Mouse (Mus musculus) intestine, postnatal 0 days (tissue): Measurements from ENCODE around the gene Cxcr6. TPM values are rescaled to one million over a fixed set of nuclear protein-coding genes. Genes with fewer than 3 reads are reported as not detected.
A peak's percentile ranks its signal among the peaks of the same experiment; 100 is the strongest.

Experiments used
- ATAC-seq: fragments of 200-750 bp; cut with Nextera tagmentation; 2 replicates; pipeline ENCODE4 v1.8.0; 2017; ENCODE audit warnings: mild to moderate bottlenecking, moderate TSS enrichment, moderate library complexity
- H3K27ac ChIP-seq: fragments of 300-500 bp; sonication (generic); 2 replicates; pipeline ENCODE4 v1.5.1; 2014; ENCODE audit warnings: mild to moderate bottlenecking, low read depth, low read length, moderate library complexity
- H3K27me3 ChIP-seq: fragments of 300-500 bp; sonication (generic); replicated peaks from 2 replicates; pipeline ENCODE4 v1.6.1; 2014; ENCODE audit warnings: low read length, mixed read lengths; ENCODE audit not compliant: control insufficient read depth, insufficient read depth
- H3K36me3 ChIP-seq: fragments of 300-500 bp; sonication (generic); 2 replicates; pipeline ENCODE4 v1.6.1; 2014; ENCODE audit warnings: mild to moderate bottlenecking, moderate library complexity; ENCODE audit not compliant: control insufficient read depth, insufficient read depth
- H3K4me1 ChIP-seq: fragments of 300-500 bp; sonication (generic); replicated peaks from 2 replicates; pipeline ENCODE4 v1.6.1; 2014; ENCODE audit warnings: antibody characterized with exemption, low read length, mixed read lengths; ENCODE audit not compliant: control insufficient read depth, insufficient read depth
- H3K4me2 ChIP-seq: fragments of 300-500 bp; sonication (generic); replicated peaks from 2 replicates; pipeline ENCODE4 v1.6.1; 2014; ENCODE audit warnings: low read depth, mild to moderate bottlenecking, moderate library complexity
- H3K4me3 ChIP-seq: fragments of 300-500 bp; sonication (generic); 2 replicates; pipeline ENCODE4 v1.5.1; 2014; ENCODE audit warnings: low read depth, low read length
- H3K9ac ChIP-seq: fragments of 300-500 bp; sonication (generic); 2 replicates; pipeline ENCODE4 v1.6.1; 2014; ENCODE audit warnings: mild to moderate bottlenecking, low read depth, low read length
- H3K9me3 ChIP-seq: fragments of 300-500 bp; sonication (generic); 2 replicates; pipeline ENCODE4 v1.6.1; 2016; ENCODE audit warnings: mixed run types; ENCODE audit not compliant: control insufficient read depth
- CTCF ChIP-seq: sonication (generic); IDR thresholded peaks from 2 replicates; pipeline ENCODE4 v1.5.1; 2016; ENCODE audit warnings: low read depth, mild to moderate bottlenecking, control low read depth, antibody characterized with exemption, moderate library complexity
- WGBS: fragments of 180-500 bp; shearing (Covaris S2); extraction: QIAGEN DNeasy Blood & Tissue Kit; methylation state at CpG from one replicate; pipeline ENCODE4 v1.1.7; 2014; 5-methylcytosine and 5-hydroxymethylcytosine counted together
- polyA plus RNA-seq: library from polyadenylated mRNA; unstranded; fragments of >200 nt; fragmentation: Nextera tagmentation; extraction: Ambion mirVana; gene quantifications from 2 replicates; pipeline ENCODE4 v1.2.1, GENCODE M21; 2015

The Cxcr6 gene
- polyA plus RNA-seq, 1 experiment from 2014 or later, result 1.3 TPM

GRCm38 (mm10) chr9:123796174-123796573 lies 10.1 kb upstream of the Cxcr6 start:
- ATAC-seq, result no peak
- no peaks in the 10 kb centered on the region for H3K27me3 ChIP-seq
- H3K36me3 ChIP-seq, result peaks cover 81% of the 10 kb centered on the region
- 54% methylated on average over 3 of the region's 3 CpGs for WGBS
- H3K4me1 ChIP-seq, result no peaks in the 10 kb centered on the region
- H3K9ac ChIP-seq, result no peak overlapping the region
- no peaks in the 10 kb centered on the region for H3K9me3 ChIP-seq
- H3K4me3 ChIP-seq, result no peak overlapping the region
- H3K4me2 ChIP-seq, result no peak overlapping the region
- TF ChIP-seq CTCF, result peak; percentile 85
- H3K27ac ChIP-seq, result no peak overlapping the region

GRCm38 (mm10) chr9:123801527-123801926 lies 4.7 kb upstream of the Cxcr6 start:
- ATAC-seq, result no peak
- Histone ChIP-seq H3K4me1 (no peaks in the 10 kb centered on the region), H3K4me2 (no peak overlapping the region), H3K4me3 (no peak overlapping the region), H3K27ac (no peak overlapping the region), H3K36me3 (peaks cover 62% of the 10 kb centered on the region), H3K9me3 (no peaks in the 10 kb centered on the region), H3K27me3 (no peaks in the 10 kb centered on the region), H3K9ac (no peak overlapping the region)
- TF ChIP-seq CTCF, result no peak
- WGBS, result 96% methylated on average over 1 of the region's 1 CpGs

GRCm38 (mm10) chr9:123802421-123802820 lies 3.9 kb upstream of the Cxcr6 start:
- Histone ChIP-seq H3K27ac (no peak overlapping the region), H3K36me3 (peaks cover 54% of the 10 kb centered on the region), H3K4me1 (no peaks in the 10 kb centered on the region), H3K9me3 (no peaks in the 10 kb centered on the region), H3K9ac (no peak overlapping the region), H3K27me3 (no peaks in the 10 kb centered on the region), H3K4me2 (no peak overlapping the region), H3K4me3 (no peak overlapping the region)
- TF ChIP-seq CTCF, result no peak
- 94% methylated on average over 2 of the region's 2 CpGs for WGBS
- ATAC-seq, result no peak

- no peaks in the 10 kb centered on the region for H3K4me1 ChIP-seq
- H3K36me3 ChIP-seq, result peaks cover 49% of the 10 kb centered on the region
- H3K9ac ChIP-seq, result no peak overlapping the region
- H3K27ac ChIP-seq, result no peak overlapping the region
- TF ChIP-seq CTCF, result 0 out of 2 replicates have a peak, but pooled peaks have one; percentile 12
- no peak for ATAC-seq
- H3K27me3 ChIP-seq, result no peaks in the 10 kb centered on the region
- H3K4me2 ChIP-seq, result no peak overlapping the region
- no peak overlapping the region for H3K4me3 ChIP-seq
- no peaks in the 10 kb centered on the region for H3K9me3 ChIP-seq
Measured at GRCm38 (mm10) chr9:123802896-123803295, 3.4 kb upstream of the Cxcr6 start.

GRCm38 (mm10) chr9:123805241-123805640 lies 1.0 kb upstream of the Cxcr6 start:
- Histone ChIP-seq H3K4me2 (no peak overlapping the region), H3K4me3 (no peak overlapping the region), H3K27ac (no peak overlapping the region), H3K9me3 (no peaks in the 10 kb centered on the region), H3K27me3 (no peaks in the 10 kb centered on the region), H3K36me3 (peaks cover 40% of the 10 kb centered on the region), H3K4me1 (no peaks in the 10 kb centered on the region), H3K9ac (no peak overlapping the region)
- WGBS, result 89% methylated on average over 2 of the region's 2 CpGs
- TF ChIP-seq CTCF, result no peak
- no peak for ATAC-seq

- WGBS, result 53% methylated on average over 7 of the region's 7 CpGs
- Histone ChIP-seq H3K27me3 (no peaks in the 10 kb centered on the region), H3K27ac (no peak overlapping the region), H3K4me1 (no peaks in the 10 kb centered on the region), H3K9me3 (no peaks in the 10 kb centered on the region), H3K4me3 (no peak overlapping the region), H3K4me2 (no peak overlapping the region), H3K36me3 (peaks cover 46% of the 10 kb centered on the region), H3K9ac (no peak overlapping the region)
- no peak for TF ChIP-seq CTCF
- no peak for ATAC-seq
Measured at GRCm38 (mm10) chr9:123808583-123808982, 2.3 kb downstream of the Cxcr6 start.

GRCm38 (mm10) chr9:123811831-123812230 lies 5.6 kb downstream of the Cxcr6 start:
- H3K4me2 ChIP-seq, result no peak overlapping the region
- H3K9ac ChIP-seq, result no peak overlapping the region
- 91% methylated on average over 3 of the region's 3 CpGs for WGBS
- H3K36me3 ChIP-seq, result peaks cover 63% of the 10 kb centered on the region
- no peak overlapping the region for H3K27ac ChIP-seq
- no peaks in the 10 kb centered on the region for H3K4me1 ChIP-seq
- H3K9me3 ChIP-seq, result no peaks in the 10 kb centered on the region
- ATAC-seq, result no peak
- no peaks in the 10 kb centered on the region for H3K27me3 ChIP-seq
- no peak for TF ChIP-seq CTCF
- H3K4me3 ChIP-seq, result no peak overlapping the region
